Mouse (Mus musculus): ENCODE measurements around the gene Sox9.

Sox9 gene

GRCm38 (mm10) chr11:112781994-112782356 lies at the start of gene Sox9:
Gene Sox9, plus strand, starts transcription at chr11:112782224.
- no peak for DNase-seq

- no peak for DNase-seq
Measured at GRCm38 (mm10) chr11:112732401-112732800, 49.6 kb upstream of the Sox9 start.

- no peak for DNase-seq
Measured at GRCm38 (mm10) chr11:112737071-112737470, 45.0 kb upstream of the Sox9 start.

GRCm38 (mm10) chr11:112739681-112740080 lies 42.3 kb upstream of the Sox9 start:
- DNase-seq: no peak

- DNase-seq: no peak
Measured at GRCm38 (mm10) chr11:112756516-112756915, 25.5 kb upstream of the Sox9 start.

GRCm38 (mm10) chr11:112758056-112758455 lies 24.0 kb upstream of the Sox9 start:
- no peak for DNase-seq

- no peak for DNase-seq
Measured at GRCm38 (mm10) chr11:112766956-112767355, 15.1 kb upstream of the Sox9 start.

GRCm38 (mm10) chr11:112767531-112768041 lies 14.4 kb upstream of the Sox9 start:
- no peak for DNase-seq

- no peak for DNase-seq
Measured at GRCm38 (mm10) chr11:112772791-112773355, 9.2 kb upstream of the Sox9 start.

- DNase-seq: no peak
Measured at GRCm38 (mm10) chr11:112779762-112780161, 2.3 kb upstream of the Sox9 start.

GRCm38 (mm10) chr11:112780394-112780920 lies 1.6 kb upstream of the Sox9 start:
- DNase-seq: no peak

- DNase-seq: no peak
Measured at GRCm38 (mm10) chr11:112781035-112781911, 751 bp upstream of the Sox9 start.

GRCm38 (mm10) chr11:112782357-112783121 lies 515 bp downstream of the Sox9 start:
- no peak for DNase-seq

GRCm38 (mm10) chr11:112783401-112784346 lies 1.6 kb downstream of the Sox9 start:
- DNase-seq: no peak

- DNase-seq: no peak
Measured at GRCm38 (mm10) chr11:112784347-112784902, 2.4 kb downstream of the Sox9 start.

GRCm38 (mm10) chr11:112784903-112785381 lies 2.9 kb downstream of the Sox9 start:
- no peak for DNase-seq

GRCm38 (mm10) chr11:112785581-112785980 lies 3.6 kb downstream of the Sox9 start:
- no peak for DNase-seq

- no peak for DNase-seq
Measured at GRCm38 (mm10) chr11:112786427-112786826, 4.4 kb downstream of the Sox9 start.

- DNase-seq: no peak
Measured at GRCm38 (mm10) chr11:112788296-112788695, 6.3 kb downstream of the Sox9 start.

- no peak for DNase-seq
Measured at GRCm38 (mm10) chr11:112796379-112796778, 14.4 kb downstream of the Sox9 start.

GRCm38 (mm10) chr11:112798831-112799382 lies 16.9 kb downstream of the Sox9 start:
- DNase-seq: no peak

All from thymus, postnatal 14 days (tissue).